ENCODE assay signal across 17 mouse cellular contexts in the genomic region with DNA sequence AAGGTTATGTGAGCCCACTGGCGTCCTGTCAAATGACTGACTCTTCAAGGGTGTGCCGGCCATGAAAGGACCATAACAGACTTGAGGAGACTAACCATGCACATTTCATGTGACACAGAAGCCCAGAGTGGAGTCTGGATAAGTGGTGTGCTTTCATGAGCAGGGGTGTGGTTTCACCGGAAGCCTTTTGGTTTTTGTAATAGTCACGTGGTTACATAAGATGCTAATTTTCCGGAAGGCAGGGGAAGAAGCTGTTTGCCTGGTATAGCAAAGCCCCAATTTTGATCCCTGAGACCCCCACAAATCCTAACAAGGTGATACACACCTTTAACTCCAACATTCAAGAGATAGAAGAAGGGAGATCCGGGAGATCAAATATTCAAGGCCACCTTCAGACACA. TPM values are rescaled to one million over a fixed set of nuclear protein-coding genes. Genes with fewer than 3 reads are reported as not detected.
"Had no signal": no experiment of that assay in that cellular context is flagged by ENCODE, and none has a peak within 500 bp of the region (broad histone marks: within the 10 kb centered on the region; RNA-seq: fewer than 3 reads in every experiment).

No protein-coding gene starts in this region.

- H3K27ac ChIP-seq: midbrain, embryonic 13.5 days; midbrain, embryonic 15.5 days; neural tube, embryonic 12.5 days; stomach, embryonic 15.5 days; stomach, postnatal 0 days had no signal

- H3K9ac ChIP-seq: lung, embryonic 14.5 days; midbrain, embryonic 13.5 days; midbrain, embryonic 15.5 days; neural tube, embryonic 12.5 days; stomach, embryonic 15.5 days had no signal

- H3K9me3 ChIP-seq: midbrain, embryonic 13.5 days; midbrain, embryonic 15.5 days; neural tube, embryonic 12.5 days; stomach, embryonic 15.5 days had no signal

- H3K27me3 ChIP-seq: megakaryocyte, embryonic 14.5 days; midbrain, embryonic 13.5 days; midbrain, embryonic 15.5 days; neural tube, embryonic 12.5 days; stomach, embryonic 15.5 days had no signal

- H3K36me3 ChIP-seq: midbrain, embryonic 13.5 days; midbrain, embryonic 15.5 days; neural tube, embryonic 12.5 days; stomach, embryonic 15.5 days had no signal

- ATAC-seq: midbrain, embryonic 13.5 days; midbrain, embryonic 15.5 days had no signal

- DNase-seq: lung, adult 18-20 months; lung, embryonic 14.5 days; lung, postnatal 10 days; lung, postnatal 4 days; right cerebral cortex, postnatal 14 days; thymus, adult 2 months; thymus, postnatal 25 days; thymus, postnatal 4 days had no signal

- H3K4me2 ChIP-seq: lung, embryonic 14.5 days; midbrain, embryonic 11.5 days; midbrain, embryonic 13.5 days; midbrain, embryonic 15.5 days; neural tube, embryonic 12.5 days; stomach, embryonic 15.5 days had no signal

- H3K4me1 ChIP-seq: megakaryocyte, embryonic 14.5 days; midbrain, embryonic 15.5 days; neural tube, embryonic 12.5 days; stomach, embryonic 15.5 days had no signal

- H3K4me3 ChIP-seq: megakaryocyte, embryonic 14.5 days; midbrain, embryonic 13.5 days; midbrain, embryonic 15.5 days; neural tube, embryonic 12.5 days; stomach, embryonic 15.5 days had no signal

RNA-seq across cellular contexts. Expression of gene Bmpr1b, which starts 38.3 kb away (rescaled TPM):
- total RNA-seq: monocyte, adult 5-6 weeks; neutrophil, adult 5-6 weeks had no signal
